ENCODE assay signal across 8 mouse cellular contexts in genomic region chr3:51788591-51789339, GRCm38 (mm10).
A peak's percentile ranks its signal among the peaks of the same experiment; 100 is the strongest.
DNase-seq lines count a peak whose midpoint lies in the region; ATAC-seq and TF ChIP-seq lines count a peak whose summit lies in the region.

No protein-coding gene starts in this region.

- H3K27ac ChIP-seq in ES-Bruce4 (ENCODE audit: insufficient read depth, low read length), result peak overlapping the region; percentile 31
- peak overlapping the region; percentile 52 for H3K27ac ChIP-seq in brown adipose tissue, adult 24 weeks (replicated peaks; ENCODE audit: low read depth, low read length)
- peak overlapping the region; percentile 94 for H3K27ac ChIP-seq in hindbrain, embryonic 10.5 days
- peak overlapping the region; percentile 73 for H3K27ac ChIP-seq in lung, embryonic 16.5 days (ENCODE audit: low read length)
- H3K27ac ChIP-seq in neural tube, embryonic 15.5 days (replicated peaks), result peak overlapping the region; percentile 88

- H3K9me3 ChIP-seq in ES-Bruce4 (replicated peaks; ENCODE audit: control insufficient read depth, insufficient read depth, low read length, poor library complexity, severe bottlenecking), result peaks cover 3% of the 10 kb centered on the region; the same call in 1 of the 2 replicates
- no peaks in the 10 kb centered on the region for H3K9me3 ChIP-seq in hindbrain, embryonic 10.5 days
- no peaks in the 10 kb centered on the region for H3K9me3 ChIP-seq in lung, embryonic 16.5 days (ENCODE audit: control insufficient read depth, low read length)
- no peaks in the 10 kb centered on the region for H3K9me3 ChIP-seq in neural tube, embryonic 15.5 days (replicated peaks)

- H3K27me3 ChIP-seq in ES-Bruce4 (ENCODE audit: control insufficient read depth, insufficient read depth, low read length, poor library complexity, severe bottlenecking), result no peaks in the 10 kb centered on the region
- H3K27me3 ChIP-seq in hindbrain, embryonic 10.5 days (ENCODE audit: insufficient read depth, poor library complexity, severe bottlenecking), result no peaks in the 10 kb centered on the region
- no peaks in the 10 kb centered on the region for H3K27me3 ChIP-seq in lung, embryonic 16.5 days (ENCODE audit: control insufficient read depth, insufficient read depth, low read depth, low read length)
- no peaks in the 10 kb centered on the region for H3K27me3 ChIP-seq in neural tube, embryonic 15.5 days (replicated peaks)

- peak; percentile 91 for ATAC-seq in lung, embryonic 16.5 days (ENCODE audit: low read depth)
- peak; percentile 60 for ATAC-seq in neural tube, embryonic 15.5 days (ENCODE audit: low FRiP score)

- H3K4me1 ChIP-seq in ES-Bruce4 (ENCODE audit: control insufficient read depth, insufficient read depth, low read length), result no peaks in the 10 kb centered on the region
- no peaks in the 10 kb centered on the region; the same call in 1 of the 2 replicates for H3K4me1 ChIP-seq in brown adipose tissue, adult 24 weeks (ENCODE audit: control insufficient read depth, insufficient read depth, insufficient read length, low read length)
- H3K4me1 ChIP-seq in hindbrain, embryonic 10.5 days (replicated peaks), result peaks cover 64% of the 10 kb centered on the region
- H3K4me1 ChIP-seq in lung, embryonic 16.5 days (replicated peaks; ENCODE audit: control insufficient read depth, insufficient read depth, low read length), result peaks cover 22% of the 10 kb centered on the region
- H3K4me1 ChIP-seq in neural tube, embryonic 15.5 days, result peaks cover 45% of the 10 kb centered on the region

- no peak overlapping the region for H3K9ac ChIP-seq in ES-Bruce4 (ENCODE audit: low read depth, poor library complexity, severe bottlenecking)
- H3K9ac ChIP-seq in lung, embryonic 16.5 days (ENCODE audit: low read length), result peak overlapping the region; percentile 5; the same call in 1 of the 2 replicates
- H3K9ac ChIP-seq in neural tube, embryonic 15.5 days (replicated peaks), result peak overlapping the region; percentile 34

- H3K36me3 ChIP-seq in ES-Bruce4 (ENCODE audit: control insufficient read depth, insufficient read depth, low read length, poor library complexity, severe bottlenecking), result no peaks in the 10 kb centered on the region
- H3K36me3 ChIP-seq in hindbrain, embryonic 10.5 days, result no peaks in the 10 kb centered on the region; the same call in 1 of the 2 replicates
- peaks cover 2% of the 10 kb centered on the region; the same call in 1 of the 2 replicates for H3K36me3 ChIP-seq in lung, embryonic 16.5 days (ENCODE audit: control insufficient read depth, insufficient read depth, low read length)
- H3K36me3 ChIP-seq in neural tube, embryonic 15.5 days, result no peaks in the 10 kb centered on the region

- peak overlapping the region; percentile 34 for H3K4me2 ChIP-seq in lung, embryonic 16.5 days (ENCODE audit: low read depth, low read length)
- peak overlapping the region; percentile 55 for H3K4me2 ChIP-seq in neural tube, embryonic 15.5 days

- no peak overlapping the region for H3K4me3 ChIP-seq in ES-Bruce4 (ENCODE audit: low read depth, low read length)
- H3K4me3 ChIP-seq in brown adipose tissue, adult 24 weeks (ENCODE audit: insufficient read depth, low read depth, low read length), result peak overlapping the region; percentile 50
- peak overlapping the region; percentile 45 for H3K4me3 ChIP-seq in hindbrain, embryonic 10.5 days
- peak overlapping the region; percentile 27 for H3K4me3 ChIP-seq in lung, embryonic 16.5 days (ENCODE audit: low read length)
- peak overlapping the region; percentile 29 for H3K4me3 ChIP-seq in neural tube, embryonic 15.5 days (replicated peaks)

- WGBS in hindbrain, embryonic 10.5 days, result under 1% methylated on average over 17 of the region's 17 CpGs
- WGBS in lung, embryonic 16.5 days, result 3% methylated on average over 17 of the region's 17 CpGs
- 1% methylated on average over 17 of the region's 17 CpGs for WGBS in neural tube, embryonic 15.5 days

- DNase-seq in frontal cortex, adult 2 months (ENCODE audit: extremely low spot score in 1 of 2, low spot score in 1 of 2), result peak; percentile 45 to 75
- DNase-seq in hindbrain, embryonic 10.5 days (ENCODE audit: low spot score), result peak; percentile 96
- peak; percentile 61 to 63 for DNase-seq in layer of hippocampus, postnatal 10 days (ENCODE audit: low spot score in 2 of 2)
- peak; percentile 26 for DNase-seq in thymus, postnatal 14 days

- TF ChIP-seq POLR2A in ES-Bruce4 (IDR thresholded peaks at IDR 0.05; ENCODE audit: insufficient read depth, low read length), result no peak

- TF ChIP-seq CTCF in ES-Bruce4 (IDR thresholded peaks at IDR 0.05; ENCODE audit: low read depth, low read length), result no peak

- peak; percentile 64; the same call in 1 of the 2 replicates for TF ChIP-seq EP300 in ES-Bruce4 (IDR thresholded peaks at IDR 0.05; ENCODE audit: insufficient read depth, low read depth, low read length)

Comparison
In these comparisons a context has a peak if more than half of its experiments do, and no peak if none do; other contexts are left out.
1. H3K27ac ChIP-seq: peak in every context shown above with its lines; median percentile 94 in hindbrain, embryonic 10.5 days; 88 in neural tube, embryonic 15.5 days; 73 in lung, embryonic 16.5 days; 52 in brown adipose tissue, adult 24 weeks; 31 in ES-Bruce4.
2. DNase-seq: peak in every context shown above with its lines; median percentile 96 in hindbrain, embryonic 10.5 days; 62 in layer of hippocampus, postnatal 10 days; 60 in frontal cortex, adult 2 months; 26 in thymus, postnatal 14 days.